Mouse (Mus musculus) gastrocnemius, postnatal 25 days (tissue): ENCODE data around the gene Sdhaf2. TPM values are rescaled to one million over a fixed set of nuclear protein-coding genes. Genes with fewer than 3 reads are reported as not detected.
A peak's percentile ranks its signal among the peaks of the same experiment; 100 is the strongest.
"Not testable (repeated sequence)": the region's sequence is repeated elsewhere in the genome, so short reads cannot be mapped to it uniquely, and the experiment has no call there.

Experiments used
- DNase-seq: peaks from one replicate; pipeline ENCODE4 v3.0.0; 2022
- long read RNA-seq, 2 experiments: library from polyadenylated mRNA; stranded (forward); transcript quantifications; one replicate each; pipeline ENCODE4 v2.0.0; 2021
- total RNA-seq, 2 experiments: library from RNA; stranded (reverse); gene quantifications; 1 replicate in 1 of 2; 2 replicates in 1 of 2; pipeline ENCODE4 v1.2.3; 2021

Sdhaf2 gene
- 10 to 100 TPM; 49.0 to 54.0 TPM for total RNA-seq
- long read RNA-seq, experiment 1, transcript Sdhaf2-201 (4 exons, 2,981 nt), result major isoform, 40 of 60 reads
- long read RNA-seq, experiment 1, transcript Sdhaf2-203 (4 exons, 997 nt), result minor isoform, 5 of 60 reads
- long read RNA-seq, experiment 1, partial matches to known transcripts, result 12 of 60 reads
- long read RNA-seq, experiment 1, other reads (novel, unspliced or antisense), result 3 of 60 reads
- long read RNA-seq, experiment 2, transcript Sdhaf2-201 (4 exons, 2,981 nt), result major isoform, 51 of 60 reads
- long read RNA-seq, experiment 2, partial matches to known transcripts, result 1 of 60 reads
- long read RNA-seq, experiment 2, other reads (novel, unspliced or antisense), result 5 of 60 reads

DNA sequence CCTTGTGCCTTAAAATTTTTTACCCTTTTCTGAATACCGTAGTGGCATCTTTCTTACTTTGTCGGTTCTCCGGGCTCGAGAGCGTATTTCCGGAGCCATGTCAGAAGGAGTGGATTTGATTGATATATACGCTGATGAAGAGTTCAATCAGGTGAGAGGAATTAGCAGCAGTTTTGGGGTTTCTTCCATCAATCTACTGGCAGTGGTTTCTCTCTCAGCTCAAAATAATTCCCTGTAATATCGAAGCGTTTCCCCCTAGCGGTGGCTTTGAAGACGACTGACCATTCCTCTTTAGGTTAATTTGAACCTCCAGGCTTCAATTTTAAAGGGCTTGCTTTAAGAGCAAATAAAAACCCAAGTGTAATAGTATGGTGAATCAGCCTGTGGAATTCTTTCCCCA, at the start of gene Sdhaf2:
Gene Sdhaf2, minus strand, starts transcription at position 233 of the 400 bp plus-strand sequence.
- no peak for DNase-seq

DNA sequence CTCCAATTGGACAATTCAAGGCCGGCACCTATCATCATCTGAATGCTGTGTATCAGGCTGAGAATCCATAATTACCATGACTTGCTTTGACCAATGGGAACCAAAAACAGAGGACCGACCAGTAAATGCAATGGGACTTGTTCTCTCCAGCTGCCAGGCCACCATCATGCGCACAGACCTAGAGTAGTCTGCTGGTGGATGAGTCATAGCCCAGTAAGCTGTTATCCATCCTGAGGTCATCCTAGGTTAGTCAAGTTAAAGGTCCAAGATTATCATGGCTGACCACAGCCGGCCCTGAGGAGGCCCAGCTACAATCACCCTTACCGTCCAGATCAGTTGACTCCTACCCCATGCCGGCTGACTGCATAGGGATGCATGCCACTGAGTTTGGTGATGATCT, 43.7 kb upstream of the Sdhaf2 start:
- DNase-seq, result no peak

GRCm38 (mm10) chr19:10565217-10565616, 39.3 kb upstream of the Sdhaf2 start:
- no peak for DNase-seq

- DNase-seq, result no peak
These were observed 38.3 kb upstream of the Sdhaf2 start for GRCm38 (mm10) chr19:10564278-10564677.

DNA sequence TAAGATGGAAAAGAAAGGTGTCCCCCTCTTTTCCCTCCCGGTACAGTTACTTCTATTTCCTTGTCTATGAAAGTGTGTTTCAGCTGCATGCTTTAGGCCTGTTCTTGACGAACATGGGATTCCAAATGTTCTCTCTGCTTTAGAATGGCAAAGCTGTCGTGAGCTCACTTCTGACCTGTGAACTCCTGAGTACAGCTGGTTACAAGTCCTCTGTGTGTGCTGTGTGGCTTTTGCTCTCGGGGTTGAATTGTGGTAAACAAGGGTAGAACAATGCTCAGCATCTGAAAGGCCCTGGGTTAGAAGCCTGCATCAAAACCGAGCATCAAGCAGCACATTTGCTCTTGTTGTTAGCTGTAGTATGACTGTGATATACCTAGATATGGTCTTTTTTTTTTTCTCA, 36.4 kb upstream of the Sdhaf2 start:
- no peak for DNase-seq

- no peak for DNase-seq
These were observed 35.8 kb upstream of the Sdhaf2 start for GRCm38 (mm10) chr19:10561558-10562314.

GRCm38 (mm10) chr19:10560108-10560507, 34.2 kb upstream of the Sdhaf2 start:
- DNase-seq, result no peak

DNA sequence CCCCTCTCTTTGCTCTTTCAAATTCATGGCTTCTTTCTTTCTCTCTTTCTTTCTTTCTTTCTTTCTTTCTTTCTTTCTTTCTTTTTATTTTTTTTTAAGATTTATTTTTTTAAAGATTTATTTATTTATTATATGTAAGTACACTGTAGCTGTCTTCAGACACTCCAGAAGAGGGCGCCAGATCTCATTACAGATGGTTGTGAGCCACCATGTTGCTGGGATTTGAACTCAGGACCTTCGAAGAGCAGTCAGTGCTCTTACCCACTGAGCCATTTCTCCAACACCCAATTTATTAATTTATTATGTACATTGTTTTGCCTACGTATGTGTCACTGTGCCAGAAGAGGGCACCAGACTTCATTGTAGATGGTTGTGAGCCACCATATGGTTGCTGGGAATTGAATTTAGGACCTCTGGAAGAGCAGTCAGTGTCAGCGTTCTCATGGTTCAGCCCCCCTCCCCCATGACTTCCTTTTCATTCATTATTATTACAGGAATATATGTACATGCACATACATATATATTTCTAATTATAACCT, 32.0 kb upstream of the Sdhaf2 start:
- not testable (repeated sequence) for DNase-seq

DNA sequence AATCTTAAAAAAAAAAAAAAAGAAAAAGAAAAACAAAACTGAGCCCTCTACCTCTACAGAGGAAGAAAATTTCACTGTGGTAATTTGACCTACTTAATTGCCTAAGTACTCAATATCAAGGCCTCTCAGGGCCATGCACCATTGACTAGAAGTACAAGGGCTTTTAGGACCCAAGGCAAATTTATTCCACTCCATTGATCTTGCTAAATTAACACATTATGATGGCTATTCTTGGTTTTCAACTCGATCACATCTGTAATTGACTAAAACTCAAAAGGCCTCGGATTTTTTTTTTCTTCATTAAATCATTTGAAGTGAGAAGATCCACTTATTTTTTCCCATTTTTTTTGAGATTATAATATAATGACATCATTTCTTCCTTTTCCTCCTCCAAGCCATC, 31.5 kb upstream of the Sdhaf2 start:
- DNase-seq, result no peak

DNA sequence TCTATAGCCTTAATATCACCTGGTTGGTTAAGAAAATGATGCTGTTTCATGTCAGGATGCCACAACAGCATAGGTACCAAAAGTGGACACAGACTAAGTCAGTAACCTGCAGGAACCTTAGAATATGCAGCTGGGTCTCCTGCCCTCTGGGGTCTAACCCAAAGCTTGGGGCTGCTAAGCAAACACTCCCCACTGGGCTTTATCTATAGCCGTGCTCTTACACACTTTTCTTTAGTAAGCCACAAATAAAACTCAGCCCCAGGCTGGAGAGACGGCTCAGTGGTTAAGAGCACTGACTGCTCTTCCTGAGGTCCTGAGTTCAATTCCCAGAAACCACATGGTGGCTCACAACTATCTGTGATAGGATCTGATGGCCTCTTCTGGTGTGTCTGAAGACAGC, 31.1 kb upstream of the Sdhaf2 start:
- DNase-seq, result no peak

- peak; percentile 80 for DNase-seq
These were observed 29.9 kb upstream of the Sdhaf2 start, which contains the start of gene Tmem216 for GRCm38 (mm10) chr19:10555624-10556510. Gene Tmem216, minus strand, starts transcription at chr19:10556238.

- no peak for DNase-seq
These were observed 13.5 kb upstream of the Sdhaf2 start for GRCm38 (mm10) chr19:10539454-10539853.

DNA sequence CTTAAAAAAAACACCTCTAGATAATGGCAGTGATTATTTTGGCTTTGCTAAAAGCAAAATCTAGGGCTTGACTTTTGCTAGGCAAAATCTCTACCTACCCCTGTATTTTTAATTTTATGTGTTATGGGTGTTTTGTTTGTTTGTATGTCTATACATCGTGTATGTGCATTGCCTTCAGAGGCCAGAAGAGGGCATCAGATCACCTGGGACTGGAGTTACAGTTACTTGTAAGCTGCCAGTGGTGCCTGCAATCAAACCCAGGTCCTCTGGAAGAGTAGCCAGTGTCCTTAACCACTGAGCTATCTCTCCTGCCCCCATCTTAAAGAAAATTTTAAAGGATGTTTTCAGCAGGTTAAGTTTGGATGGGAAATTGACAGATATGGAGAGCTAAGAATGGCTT, 4.1 kb upstream of the Sdhaf2 start:
- no peak for DNase-seq

- peak; percentile 92 for DNase-seq
These were observed 638 bp downstream of the Sdhaf2 start, which contains the start of gene Cpsf7 for GRCm38 (mm10) chr19:10525106-10525901. Gene Cpsf7, plus strand, starts transcription at chr19:10525266.

DNA sequence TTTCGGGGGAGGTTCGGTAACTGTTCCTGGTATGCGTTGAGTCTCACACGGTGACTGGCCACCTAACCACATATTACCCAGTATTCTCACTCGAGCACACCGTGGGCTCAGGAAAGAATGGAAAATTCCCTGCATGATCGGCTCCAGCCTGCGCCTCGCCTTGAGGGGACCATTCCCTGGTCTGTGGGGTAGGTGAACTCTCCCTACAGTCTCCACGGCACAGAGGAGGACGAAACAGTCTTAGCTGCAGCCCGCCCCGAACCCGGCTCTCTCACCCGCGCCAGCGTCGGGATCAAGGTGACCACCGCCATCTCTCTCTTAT, 1.2 kb downstream of the Sdhaf2 start:
- no peak for DNase-seq

DNA sequence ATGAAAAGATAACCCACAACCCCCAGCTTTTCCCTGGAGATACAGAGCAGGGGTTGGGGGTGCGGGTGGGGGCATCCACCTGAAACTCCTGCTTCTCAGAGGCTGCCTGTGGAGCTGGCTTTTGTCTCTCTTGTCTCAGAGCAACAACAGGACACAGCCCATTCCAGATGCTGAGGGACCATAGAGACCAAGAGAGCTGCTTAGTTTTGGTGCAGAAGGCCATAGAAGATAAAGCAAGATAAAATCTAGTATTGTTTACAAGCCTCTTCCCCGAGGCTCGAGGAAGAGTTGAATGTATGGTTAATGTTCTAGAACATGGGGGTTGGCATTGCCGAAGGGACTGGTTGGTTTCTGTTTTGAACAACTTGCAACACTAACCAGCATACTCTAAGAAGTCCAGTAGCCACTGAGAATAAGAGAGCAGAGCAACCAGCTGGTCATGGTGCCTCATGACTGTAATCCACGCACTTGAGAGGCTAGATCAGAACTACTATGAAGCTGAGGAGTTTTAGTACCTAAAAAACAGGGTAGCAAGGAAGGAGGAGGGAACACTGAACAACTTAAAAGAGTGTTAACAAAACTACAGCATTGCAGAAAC, 2.4 kb downstream of the Sdhaf2 start:
- DNase-seq, result no peak

DNA sequence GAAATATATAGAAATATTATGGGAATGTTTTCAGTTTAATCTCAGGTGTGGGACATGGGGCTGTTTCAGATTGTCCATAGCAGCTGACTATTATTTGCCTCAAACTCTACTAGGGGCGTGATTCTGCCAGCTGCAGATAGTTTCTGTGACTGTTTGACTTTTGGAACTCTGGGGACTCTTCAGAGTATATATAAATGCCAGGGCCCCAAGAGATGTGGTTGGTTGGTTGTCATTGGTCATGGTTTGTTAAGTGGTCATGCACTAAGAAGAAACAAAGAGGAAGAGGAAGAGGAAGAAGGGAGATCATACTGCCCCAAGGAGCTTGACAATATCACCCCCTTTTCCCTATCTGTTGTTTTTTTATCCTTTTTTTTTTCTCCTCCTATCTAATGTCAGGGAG, 4.0 kb downstream of the Sdhaf2 start:
- DNase-seq, result no peak

DNA sequence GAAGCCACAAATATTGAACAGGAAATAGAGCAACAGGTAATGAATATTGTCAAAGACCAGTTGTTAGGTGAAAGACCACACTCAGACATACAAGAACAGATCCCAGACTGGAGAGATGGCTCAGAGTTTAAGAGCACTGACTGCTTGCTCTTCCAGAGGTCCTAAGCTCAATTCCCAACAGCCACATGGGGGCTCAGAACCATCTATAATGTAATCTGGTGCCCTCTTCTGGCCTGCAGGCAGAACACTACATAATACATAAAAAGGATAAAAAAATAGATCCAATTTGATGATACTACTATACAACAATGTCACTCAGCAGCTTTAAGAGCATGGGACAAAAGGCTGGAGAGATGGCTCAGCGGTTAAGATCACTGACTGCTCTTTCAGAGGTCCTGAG, 5.6 kb downstream of the Sdhaf2 start:
- no peak for DNase-seq

DNA sequence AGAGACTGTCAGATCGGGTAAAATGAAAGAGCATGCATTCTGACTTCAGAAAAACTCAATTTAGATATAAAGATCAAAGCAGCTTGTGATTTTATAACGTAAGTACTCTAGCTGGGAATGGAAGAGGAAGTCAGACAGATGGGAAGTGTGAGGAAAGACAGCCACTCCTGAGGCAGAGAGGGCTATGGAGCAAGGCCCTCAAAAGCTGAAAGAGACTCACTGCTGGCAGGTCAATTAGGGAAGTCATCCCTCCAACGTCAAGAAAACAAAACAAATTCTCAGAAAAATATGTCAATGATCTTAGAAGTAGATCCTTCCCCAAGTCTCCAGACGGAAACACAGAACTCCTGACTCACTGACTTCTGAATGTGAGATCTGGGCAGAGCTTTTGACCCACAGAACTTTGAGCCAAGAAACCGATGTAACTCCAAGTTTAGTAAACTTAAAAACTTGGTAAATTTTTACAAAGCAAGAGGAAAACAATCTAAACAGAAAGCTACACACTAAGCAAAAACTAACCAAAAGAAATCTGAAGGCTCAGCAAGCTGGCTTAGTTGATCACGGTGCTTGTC, 15.1 kb downstream of the Sdhaf2 start:
- no peak for DNase-seq

DNA sequence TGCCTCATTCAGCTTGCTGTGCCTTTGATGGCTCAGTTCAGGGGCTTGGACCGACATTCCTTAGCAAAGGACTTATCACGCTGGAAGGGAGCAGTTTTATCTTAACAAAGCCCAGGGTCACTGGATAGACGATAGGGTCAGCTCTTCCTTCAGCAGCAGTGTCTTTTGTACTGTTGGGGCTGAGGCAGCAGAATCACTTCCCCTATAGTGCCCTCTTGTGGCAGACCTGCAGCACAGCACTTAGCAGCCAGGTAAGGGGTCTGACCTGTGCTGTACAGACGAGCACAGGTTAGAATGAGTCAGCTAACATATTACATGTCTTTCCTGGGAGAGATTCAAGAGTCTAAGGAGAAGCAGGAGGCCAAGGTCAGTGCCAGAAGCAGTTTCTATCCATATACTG, 23.4 kb downstream of the Sdhaf2 start:
- DNase-seq, result no peak

DNA sequence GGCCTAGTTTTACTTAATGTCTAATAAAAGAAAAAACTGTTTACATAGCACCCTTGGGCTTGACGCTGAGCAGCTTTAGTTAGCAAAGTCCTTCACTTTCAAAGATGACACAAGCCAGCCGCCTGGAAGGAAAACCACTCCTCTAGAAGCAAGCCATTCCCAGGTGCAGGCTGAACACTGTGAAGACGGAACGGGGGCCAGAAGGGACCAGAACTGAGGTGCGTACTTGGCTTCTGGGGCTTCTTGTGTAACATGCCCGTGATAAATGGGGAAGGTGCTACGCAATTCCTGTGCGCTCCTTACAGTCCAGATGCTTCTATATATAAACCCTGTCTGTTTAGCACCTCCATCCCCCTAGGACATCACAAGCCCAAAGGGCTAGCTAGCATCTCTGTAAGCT, 25.4 kb downstream of the Sdhaf2 start:
- DNase-seq, result no peak
